Mouse (Mus musculus) heart, postnatal 25 days (tissue): ENCODE results near the gene St6galnac1. TPM values are rescaled to one million over a fixed set of nuclear protein-coding genes. Genes with fewer than 3 reads are reported as not detected.
"Not testable (repeated sequence)": the region's sequence is repeated elsewhere in the genome, so short reads cannot be mapped to it uniquely, and the experiment has no call there.

Source experiments
- DNase-seq: peaks from one replicate; pipeline ENCODE4 v3.0.0; 2022; ENCODE audit warnings: low spot score
- intact Hi-C: fragments of 180-260 bp; cut with DNase I; formaldehyde crosslinking; loops from one replicate; pipeline ENCODE4 v1.15.1; 2025
- total RNA-seq, 2 experiments: library from RNA; stranded (reverse); gene quantifications; 2 replicates each; pipeline ENCODE4 v1.2.3; 2021

Gene St6galnac1
- total RNA-seq, 2 experiments from 2014 or later, result not detected

- DNase-seq, result peak; percentile 76
- intact Hi-C loops, result loop anchor here (1.0 to 10.0 kb wide), 2 partner anchors 133 to 165 kb away; no protein-coding TSS in a partner anchor
These were observed 32.8 kb upstream of the St6galnac1 start for GRCm38 (mm10) chr11:116807938-116808606.

DNA sequence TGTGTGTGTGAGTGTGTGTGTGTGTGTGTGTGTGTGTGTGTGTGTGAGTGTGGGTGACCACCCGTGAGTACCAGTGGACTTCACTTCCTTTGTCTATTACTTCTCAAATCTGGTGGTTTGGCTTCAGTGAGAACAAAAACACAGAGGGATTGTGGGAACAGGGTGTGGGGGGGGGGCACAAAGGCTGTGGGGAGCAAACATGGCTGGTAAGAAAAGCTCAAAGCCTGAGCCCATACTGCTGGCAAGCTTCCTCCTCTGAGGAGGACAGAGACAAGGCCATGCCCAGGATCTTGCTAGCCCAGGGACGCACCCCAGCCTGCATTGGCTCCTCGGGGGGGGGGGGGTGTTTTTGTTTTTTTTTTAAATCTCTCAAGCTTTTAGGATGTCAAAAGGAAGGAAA lies 32.2 kb upstream of the St6galnac1 start:
- no peak for DNase-seq
- intact Hi-C loops, result loop anchor here (10.0 kb wide), 1 partner anchor 133 kb away; no protein-coding TSS in a partner anchor

GRCm38 (mm10) chr11:116807116-116807515 lies 31.8 kb upstream of the St6galnac1 start:
- DNase-seq, result no peak
- intact Hi-C loops, result loop anchor here (10.0 kb wide), 1 partner anchor 132 kb away; no protein-coding TSS in a partner anchor

DNA sequence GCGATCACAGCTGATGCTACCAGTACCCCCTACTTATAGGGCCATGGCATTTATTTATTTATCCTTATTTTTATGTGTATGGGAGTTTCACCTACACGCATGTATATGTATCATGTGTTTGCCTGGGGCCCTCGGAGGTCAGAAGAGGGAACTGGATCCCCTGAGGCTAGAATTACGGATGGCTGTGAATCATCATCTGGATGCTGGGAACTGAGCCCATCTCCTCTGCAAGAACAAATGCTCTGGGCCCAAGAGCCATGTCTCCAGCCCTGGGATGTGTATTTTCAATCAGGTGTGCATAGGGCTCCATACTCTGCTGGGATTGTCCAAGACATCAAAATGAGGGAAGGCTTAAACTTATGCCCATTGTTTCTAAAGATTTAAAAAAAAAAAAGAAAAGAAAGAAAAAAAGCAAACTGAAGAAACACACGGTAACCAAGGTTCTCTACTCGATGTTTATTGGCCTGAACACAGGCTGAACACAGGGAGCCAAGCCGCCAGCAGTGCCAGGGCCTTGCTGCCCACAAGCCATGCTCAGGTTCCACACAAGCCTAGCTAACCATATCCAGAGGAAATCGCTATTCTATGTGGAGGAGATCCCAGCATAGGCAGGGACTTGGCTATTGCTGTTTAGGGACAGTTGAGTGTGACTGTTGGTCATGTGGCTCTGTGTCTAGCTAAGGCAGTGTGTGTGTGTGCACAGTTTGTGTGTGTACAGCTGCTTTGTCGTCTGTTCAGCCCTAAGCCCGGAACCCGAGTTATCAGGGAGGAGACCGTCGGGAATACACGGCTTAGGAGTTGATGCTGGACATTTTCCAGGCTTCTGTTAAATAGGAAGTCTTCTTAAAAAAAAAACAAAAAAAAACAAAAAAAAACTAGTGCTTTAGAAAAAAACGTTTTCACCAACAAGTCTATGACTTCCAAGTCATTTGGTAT lies 31.1 kb upstream of the St6galnac1 start:
- no peak for DNase-seq
- intact Hi-C loops, result loop anchor here (10.0 kb wide), 1 partner anchor 132 kb away; no protein-coding TSS in a partner anchor

DNA sequence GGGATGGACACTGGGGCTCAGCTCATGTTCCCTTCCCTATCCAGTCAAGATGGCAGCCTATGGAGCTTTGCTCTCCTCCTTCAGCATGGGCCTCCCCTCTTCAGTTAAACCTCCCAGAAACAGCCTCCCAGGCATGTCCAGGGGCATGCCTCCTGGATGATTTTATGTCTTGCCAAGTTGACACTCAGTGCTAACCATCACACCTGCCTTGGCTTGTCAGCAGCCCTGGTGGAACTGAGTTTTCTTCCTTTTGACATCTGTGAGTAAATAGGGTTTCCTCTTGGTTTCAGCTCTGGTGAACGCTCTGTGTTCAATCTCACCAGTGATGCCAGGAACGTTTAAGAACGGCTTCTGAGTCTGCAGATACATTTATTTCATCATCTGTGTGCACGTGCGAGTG lies 27.4 kb upstream of the St6galnac1 start:
- no peak for DNase-seq
- intact Hi-C loops, result loop anchor here (10.0 kb wide), 1 partner anchor 128 kb away; no protein-coding TSS in a partner anchor

DNA sequence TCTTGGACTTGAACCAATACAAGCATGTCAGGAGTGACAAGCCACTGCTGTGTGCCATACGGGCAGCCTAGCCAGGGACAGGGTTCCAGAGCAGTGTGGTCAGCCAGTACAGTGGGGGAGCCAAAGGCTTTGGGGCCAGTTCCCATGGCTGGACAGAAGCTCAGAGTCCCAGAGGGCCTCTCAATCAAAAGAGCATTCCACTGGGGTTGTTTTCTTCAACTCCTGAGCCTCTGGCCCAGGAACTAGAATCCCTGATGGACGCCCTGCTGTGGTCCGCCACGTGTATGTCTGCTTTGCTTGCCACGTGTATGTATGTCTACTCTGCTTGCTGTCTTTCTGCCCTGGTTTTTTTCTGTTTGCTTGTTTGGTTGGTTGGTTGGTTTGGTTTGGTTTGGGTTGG lies 25.8 kb upstream of the St6galnac1 start:
- no peak for DNase-seq
- intact Hi-C loops, result loop anchor here (10.0 kb wide), 1 partner anchor 126 kb away; no protein-coding TSS in a partner anchor

DNA sequence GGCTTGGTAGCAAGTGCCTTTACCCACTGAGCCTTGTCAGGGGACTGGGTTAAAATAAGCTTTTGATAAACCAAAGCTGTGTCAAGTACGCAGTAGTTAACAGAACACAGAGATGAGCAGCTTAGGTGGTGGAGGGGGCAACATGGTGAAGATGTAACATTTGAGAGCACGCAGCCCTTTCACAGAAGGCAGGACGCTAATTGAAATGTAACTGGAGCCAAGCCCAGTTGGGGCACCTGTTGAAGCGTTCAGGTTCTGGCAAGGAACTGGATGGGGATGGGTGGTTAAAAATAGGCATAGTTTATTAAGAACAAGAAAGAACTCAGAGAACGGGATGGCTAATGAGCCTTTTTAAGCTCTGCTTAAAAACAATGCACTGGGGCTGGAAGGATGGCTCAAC lies 24.1 kb upstream of the St6galnac1 start:
- intact Hi-C loops, result loop anchor here (5.0 kb wide), 1 partner anchor 102 kb away; no protein-coding TSS in a partner anchor
- no peak for DNase-seq

DNA sequence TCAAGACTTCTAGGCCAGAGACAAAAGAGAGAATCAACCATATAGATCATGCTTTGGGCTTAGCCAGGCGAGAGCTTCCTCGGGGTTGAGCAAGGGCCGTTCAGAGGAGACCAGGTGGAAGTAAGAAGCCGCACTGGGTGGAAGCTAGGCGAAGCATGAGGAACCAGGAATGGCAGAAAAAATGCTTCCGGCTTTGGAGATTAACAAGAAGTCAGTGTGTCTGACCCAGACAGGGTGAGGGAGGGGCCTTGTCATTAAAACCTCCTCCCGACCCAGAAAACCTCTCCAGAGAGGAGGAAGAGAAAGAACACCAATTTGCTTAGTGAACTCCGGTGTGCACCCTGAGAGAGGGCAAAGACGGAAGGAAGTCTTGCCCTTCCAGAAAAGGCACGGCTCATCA lies 8.9 kb upstream of the St6galnac1 start:
- intact Hi-C loops, result no loop called here
- DNase-seq, result no peak

DNA sequence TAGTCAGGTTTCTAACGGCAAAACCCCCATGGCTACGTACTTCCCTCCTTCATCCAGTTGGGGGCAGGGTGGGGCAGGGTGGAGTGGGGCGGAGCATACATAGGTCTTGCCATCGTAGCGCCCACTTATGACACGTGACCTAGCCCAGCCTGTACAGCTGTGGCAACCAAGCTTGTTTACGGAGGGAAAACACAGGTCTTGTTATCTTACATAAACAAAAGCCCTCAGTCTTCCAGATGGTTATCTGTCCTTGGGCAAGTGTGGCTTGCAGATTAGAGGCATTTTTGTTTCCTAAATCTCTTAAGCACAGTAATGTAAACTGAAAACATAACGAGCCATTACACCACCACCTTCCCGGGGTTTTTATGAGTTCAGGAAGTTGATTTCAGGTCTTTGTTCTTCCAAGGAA lies 7.4 kb upstream of the St6galnac1 start:
- intact Hi-C loops, result no loop called here
- no peak for DNase-seq

DNA sequence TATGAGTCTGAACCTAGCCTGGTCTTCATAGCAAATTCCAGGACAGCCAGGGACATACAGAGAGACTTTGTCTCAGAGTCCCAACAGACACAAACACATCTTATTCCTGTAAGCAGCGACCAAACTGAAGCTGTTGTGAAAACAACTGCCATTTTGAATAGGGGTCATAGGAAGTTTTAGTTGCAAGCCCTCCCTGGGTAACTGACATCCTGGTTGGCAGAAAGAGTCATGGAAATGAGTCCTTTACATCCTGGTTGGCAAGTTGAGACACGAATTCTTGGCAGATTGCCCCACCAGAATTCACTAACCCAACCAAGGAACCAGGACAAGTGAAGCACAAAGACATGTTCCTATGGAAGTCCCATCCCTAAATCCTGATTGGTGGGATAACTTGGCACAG lies 2.1 kb downstream of the St6galnac1 start:
- DNase-seq, result no peak
- intact Hi-C loops, result no loop called here

- DNase-seq, result no peak
- intact Hi-C loops, result no loop called here
These were observed 5.4 kb downstream of the St6galnac1 start for GRCm38 (mm10) chr11:116769873-116770272.

- DNase-seq, result no peak
- intact Hi-C loops, result no loop called here
These were observed 10.4 kb downstream of the St6galnac1 start for GRCm38 (mm10) chr11:116764946-116765345.

GRCm38 (mm10) chr11:116764346-116764745 lies 11.0 kb downstream of the St6galnac1 start:
- DNase-seq, result no peak
- intact Hi-C loops, result no loop called here

DNA sequence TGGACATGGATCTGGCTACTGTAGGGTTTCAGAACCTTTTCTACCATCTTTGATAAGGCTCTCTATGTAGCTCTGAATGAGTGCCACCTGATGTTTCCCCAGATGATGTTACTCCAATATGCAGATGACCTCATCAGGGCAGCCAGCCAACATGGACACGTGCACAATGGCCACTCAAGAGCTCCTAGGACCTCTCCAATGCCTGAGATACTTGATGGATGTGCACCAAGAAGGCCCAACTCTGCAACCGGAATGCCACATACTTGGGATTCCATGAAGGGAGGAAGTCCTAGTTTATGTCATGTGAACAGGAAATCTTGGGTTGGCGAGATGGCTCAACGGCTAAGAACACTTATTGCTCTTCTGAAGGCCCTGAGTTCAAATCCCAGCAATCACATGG lies 20.1 kb downstream of the St6galnac1 start:
- DNase-seq, result no peak

DNA sequence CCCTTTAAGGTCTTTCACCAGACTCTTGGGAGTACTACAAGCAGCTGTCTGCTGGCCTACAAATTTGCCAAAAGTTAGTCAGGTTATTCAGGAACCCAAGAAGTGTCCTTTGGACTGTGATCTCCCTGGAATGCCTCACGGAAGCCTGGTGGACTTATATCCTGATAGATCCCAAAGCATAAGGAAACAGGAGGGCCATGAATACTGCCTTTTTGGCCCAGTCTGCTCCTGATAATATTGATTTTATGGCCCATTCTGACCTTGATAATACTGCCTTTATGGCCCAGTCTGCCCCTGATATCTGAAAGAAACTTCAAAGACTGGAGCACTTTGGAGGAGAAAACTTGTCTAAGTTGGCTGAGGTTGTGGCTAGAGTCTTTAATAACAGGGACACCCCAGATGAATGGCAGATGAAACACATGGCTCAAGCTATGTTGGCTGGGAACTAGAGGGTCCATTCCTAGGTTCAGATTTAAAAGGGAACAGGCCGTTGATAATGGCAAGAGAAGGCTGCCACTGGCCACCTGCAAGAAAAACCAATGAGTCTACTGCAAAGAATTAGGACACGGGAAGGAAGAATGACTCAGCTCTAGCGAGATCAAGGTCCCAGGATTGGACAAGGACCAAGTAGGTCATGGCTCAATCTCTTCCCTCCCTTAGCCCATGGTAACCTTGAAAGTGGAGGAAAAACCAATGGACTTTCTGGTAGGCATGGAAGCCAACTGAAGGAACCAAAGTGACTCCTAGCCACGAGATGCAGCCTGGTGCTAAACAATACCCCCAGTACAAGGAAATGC lies 21.4 kb downstream of the St6galnac1 start:
- no peak for DNase-seq
- intact Hi-C loops, result loop anchor here (5.0 kb wide), 1 partner anchor 42 kb away; no protein-coding TSS in a partner anchor

More for the DNA sequence above, 20.1 kb downstream of the St6galnac1 start:
- intact Hi-C loops, result no loop called here

- intact Hi-C loops, result loop anchor here (5.0 kb wide), 1 partner anchor 37 kb away; no protein-coding TSS in a partner anchor
- no peak for DNase-seq
These were observed 25.6 kb downstream of the St6galnac1 start for GRCm38 (mm10) chr11:116749733-116750132.

DNA sequence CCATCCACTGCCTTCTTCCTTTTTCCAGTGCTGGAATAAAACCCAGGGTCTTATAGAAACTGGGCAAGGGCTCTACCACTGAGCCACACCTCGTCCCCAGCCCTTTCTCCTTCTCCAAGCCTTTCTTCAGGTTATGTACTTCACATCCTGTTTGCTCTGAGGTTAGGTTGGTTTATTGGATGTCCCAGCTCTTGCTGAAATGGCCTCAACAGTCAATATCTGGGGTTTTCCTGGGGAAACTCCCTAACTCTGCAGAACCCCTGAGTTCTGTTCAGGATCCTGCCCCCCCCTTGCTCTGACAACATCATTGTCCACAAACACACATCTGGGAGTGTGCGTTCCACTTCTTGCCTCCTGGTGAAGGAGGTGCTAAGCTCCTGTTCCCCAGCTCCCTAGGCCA lies 26.6 kb downstream of the St6galnac1 start:
- DNase-seq, intact Hi-C loops: not testable (repeated sequence)

DNA sequence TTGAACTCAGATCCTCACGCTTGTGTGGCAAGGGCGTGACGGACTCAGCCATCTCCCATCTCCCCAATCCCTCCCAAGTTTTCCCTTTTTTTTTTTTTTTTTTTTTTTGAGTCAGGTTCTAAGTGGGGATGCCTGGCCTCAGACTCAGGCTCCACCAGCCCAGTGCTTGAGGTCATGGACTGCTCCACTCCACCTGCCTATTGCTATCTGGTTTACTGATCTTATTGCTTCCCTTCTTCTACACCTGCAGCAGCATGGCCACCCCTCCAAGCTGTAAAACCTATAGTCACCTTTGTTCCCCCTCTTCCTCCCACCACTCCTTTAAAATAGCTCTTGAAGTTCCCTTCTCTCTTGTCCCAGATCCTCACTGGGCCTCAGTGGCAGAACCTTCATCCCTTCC lies 28.5 kb downstream of the St6galnac1 start:
- intact Hi-C loops, DNase-seq: not testable (repeated sequence)

GRCm38 (mm10) chr11:116745457-116745856 lies 29.9 kb downstream of the St6galnac1 start:
- DNase-seq, intact Hi-C loops: not testable (repeated sequence)

DNA sequence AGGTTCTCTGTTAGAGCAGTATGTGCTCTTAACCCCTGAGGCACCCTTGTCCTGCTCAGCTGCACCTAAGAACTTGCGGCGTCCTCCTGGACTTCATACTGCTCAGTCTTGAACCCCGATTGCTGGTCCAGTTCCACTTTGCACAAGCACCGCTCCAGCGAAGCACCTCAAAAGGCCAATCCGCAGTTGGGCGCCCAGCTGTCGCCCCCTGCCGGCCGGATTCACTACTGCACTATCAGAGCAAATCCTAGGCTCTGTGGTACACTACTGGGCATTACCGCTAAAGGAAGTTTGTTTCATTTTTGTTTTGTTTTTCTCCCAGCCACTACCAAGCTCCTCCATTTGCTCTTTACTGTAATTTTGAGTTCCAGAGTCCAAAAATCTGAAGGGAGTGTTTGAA lies 36.9 kb downstream of the St6galnac1 start:
- intact Hi-C loops, result loop anchor here (1.0 kb wide), 1 partner anchor 95 kb away; no protein-coding TSS in a partner anchor
- DNase-seq, result no peak
